Mouse (Mus musculus): ENCODE results near the gene Lmbrd2. TPM values are rescaled to one million over a fixed set of nuclear protein-coding genes. Genes with fewer than 3 reads are reported as not detected.

Gene Lmbrd2
- 1.9 and 2.2 TPM in 2 replicates for polyA plus RNA-seq (2016; fragmentation: Nextera tagmentation; extraction: Ambion mirVana)

DNA sequence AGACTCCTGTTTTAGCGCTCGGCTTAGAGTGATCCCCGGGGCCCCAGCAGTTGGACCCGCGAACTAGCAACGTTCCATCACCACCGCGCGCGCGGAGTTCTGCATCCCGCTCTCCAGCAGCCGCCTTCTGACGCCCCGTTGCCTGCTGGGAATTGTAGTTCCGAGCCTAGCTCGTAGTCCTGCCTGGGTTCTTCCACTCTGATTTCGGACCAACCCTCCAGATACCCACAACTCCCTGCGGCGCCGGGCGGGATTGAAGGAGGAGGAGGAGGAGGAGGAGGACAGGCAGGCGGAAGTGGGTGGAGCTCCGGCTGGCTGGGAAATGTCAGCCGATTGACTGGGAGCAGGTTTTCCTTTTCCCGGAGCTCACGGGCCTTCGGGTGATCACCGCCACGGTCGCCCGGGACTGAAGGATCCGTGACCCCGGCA is at the start of gene Lmbrd2:
Gene Lmbrd2 (plus strand): TSS at position 299 of the 429 bp plus-strand sequence.
- Histone ChIP-seq H3K27me3 (ENCODE audit: low read depth, poor library complexity, severe bottlenecking) (no peaks in the 10 kb centered on the region), H3K4me1 (peaks cover 31% of the 10 kb centered on the region), H3K4me3 (peak within 1 kb of the TSS; percentile 91), H3K9me3 (replicated peaks) (no peaks in the 10 kb centered on the region), H3K36me3 (peaks cover 41% of the 10 kb centered on the region), H3K27ac (replicated peaks) (peak within 1 kb of the TSS; percentile 89)
- WGBS: 0% methylated on average over 34 of the region's 34 CpGs
- DNase-seq (ENCODE audit: low spot score): peak; percentile 97

DNA sequence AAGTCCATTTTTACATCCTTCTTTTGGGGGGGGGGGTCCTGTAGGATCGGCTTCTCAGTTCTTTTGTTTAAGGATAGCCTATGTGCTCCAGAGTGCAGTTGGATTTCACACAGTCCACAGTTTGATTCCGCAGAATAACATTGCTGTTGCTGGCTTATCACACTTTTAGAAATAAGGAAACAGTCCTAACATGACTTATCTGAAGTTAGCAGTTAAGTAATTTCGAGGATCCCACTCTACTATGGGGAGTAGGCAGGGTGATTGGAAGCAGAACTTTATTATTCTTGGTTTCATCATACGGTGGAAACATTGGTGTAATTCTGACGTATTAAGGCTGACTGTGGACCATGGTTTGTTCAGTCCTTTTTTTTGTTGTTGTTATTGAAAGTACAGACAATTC is 49.7 kb upstream of the Lmbrd2 start:
- Histone ChIP-seq H3K36me3 (peaks cover 74% of the 10 kb centered on the region), H3K27ac (replicated peaks) (no peak overlapping the region), H3K27me3 (ENCODE audit: low read depth, poor library complexity, severe bottlenecking) (no peaks in the 10 kb centered on the region), H3K9me3 (replicated peaks) (no peaks in the 10 kb centered on the region), H3K4me1 (peaks cover 38% of the 10 kb centered on the region), H3K4me3 (no peak overlapping the region)
- no peak for DNase-seq (ENCODE audit: low spot score)
- WGBS: 93% methylated on average over 5 of the region's 5 CpGs

DNA sequence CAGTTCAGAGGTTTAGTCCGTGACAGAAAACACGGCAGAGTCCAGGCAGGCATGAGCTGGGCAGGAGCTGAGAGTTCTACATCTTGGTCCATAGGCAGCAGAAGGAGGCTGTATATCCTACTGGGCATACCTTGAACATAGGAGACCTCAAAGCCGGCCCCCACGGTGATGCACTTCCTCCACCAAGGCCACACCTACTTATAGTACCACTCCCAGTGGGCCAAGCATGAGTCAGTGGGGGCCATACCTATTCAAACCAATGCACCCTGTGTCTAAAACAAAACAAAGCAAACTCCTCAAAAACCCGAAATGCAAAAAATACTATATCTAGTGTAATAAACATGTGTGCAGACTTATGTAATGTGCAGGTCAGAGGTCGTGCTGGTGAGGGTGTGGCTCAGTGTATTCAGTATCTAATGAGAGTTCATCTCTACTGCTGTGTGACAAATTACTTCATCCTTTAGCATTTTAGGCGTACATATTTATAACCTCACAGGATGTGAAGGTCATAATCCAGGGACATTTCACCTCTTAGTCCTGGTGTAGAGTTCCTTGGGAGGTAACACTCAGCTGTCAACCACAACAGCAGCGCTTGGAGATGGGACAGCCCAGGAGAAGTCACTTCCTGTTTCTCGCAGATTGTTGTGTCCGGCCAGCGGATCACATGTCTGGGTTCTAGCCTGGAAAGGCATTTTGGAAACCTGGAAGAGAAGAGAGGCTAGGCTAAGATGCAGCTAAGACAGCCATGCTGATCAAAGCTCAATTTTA is 46.6 kb upstream of the Lmbrd2 start:
- Histone ChIP-seq H3K27ac (replicated peaks) (peak overlapping the region; percentile 46; the same call in 1 of the 2 replicates), H3K9me3 (replicated peaks) (no peaks in the 10 kb centered on the region), H3K27me3 (ENCODE audit: low read depth, poor library complexity, severe bottlenecking) (no peaks in the 10 kb centered on the region), H3K36me3 (peaks cover 78% of the 10 kb centered on the region), H3K4me3 (no peak overlapping the region), H3K4me1 (peaks cover 20% of the 10 kb centered on the region)
- WGBS: 76% methylated on average over 11 of the region's 11 CpGs
- no peak for DNase-seq (ENCODE audit: low spot score)

DNA sequence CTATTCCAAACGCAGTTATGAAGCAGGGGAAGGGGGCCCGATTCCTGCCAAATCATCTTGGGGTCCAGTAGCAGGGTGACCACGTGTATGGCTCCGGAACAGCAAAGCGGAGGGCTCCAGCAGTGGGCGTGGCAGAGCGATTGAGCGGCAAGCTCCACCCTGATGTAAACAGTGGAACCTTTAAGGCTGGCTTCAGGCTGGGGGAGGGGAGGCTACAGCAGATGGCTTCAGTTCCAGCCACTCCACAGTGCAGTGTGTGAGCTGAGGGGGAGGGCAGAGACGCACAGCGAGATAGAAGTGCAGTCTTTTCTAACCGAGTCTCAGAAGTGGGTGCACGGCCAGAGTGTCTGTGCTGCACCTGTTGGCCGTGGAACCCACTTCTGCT is 46.0 kb upstream of the Lmbrd2 start:
- 25% methylated on average over 13 of the region's 13 CpGs for WGBS
- no peaks in the 10 kb centered on the region for H3K9me3 ChIP-seq (replicated peaks)
- H3K36me3 ChIP-seq: peaks cover 83% of the 10 kb centered on the region
- no peaks in the 10 kb centered on the region for H3K27me3 ChIP-seq (ENCODE audit: low read depth, poor library complexity, severe bottlenecking)
- peak overlapping the region; percentile 16; the same call in 1 of the 2 replicates for H3K4me3 ChIP-seq
- DNase-seq (ENCODE audit: low spot score): peak; percentile 57
- H3K27ac ChIP-seq (replicated peaks): peak overlapping the region; percentile 46
- peaks cover 15% of the 10 kb centered on the region for H3K4me1 ChIP-seq

DNA sequence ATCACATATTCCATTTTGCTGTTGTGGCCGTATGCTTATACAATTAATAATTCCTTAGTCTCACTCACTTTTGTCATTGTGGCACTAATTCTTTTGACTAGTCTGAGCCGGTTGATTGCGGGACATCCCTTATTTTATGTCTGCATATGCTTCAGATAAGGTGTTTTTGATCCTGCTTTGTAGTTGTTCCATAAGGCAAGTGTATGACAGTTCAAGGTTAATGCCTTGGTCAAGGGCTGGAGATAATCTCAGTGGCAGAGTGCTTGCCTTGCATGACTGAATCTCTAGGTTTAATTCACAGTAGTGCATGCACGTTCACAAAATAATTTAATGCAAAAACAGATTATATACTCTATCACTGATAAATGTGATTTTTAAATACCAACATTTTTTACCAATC is 43.5 kb upstream of the Lmbrd2 start:
- Histone ChIP-seq H3K27ac (replicated peaks) (no peak overlapping the region), H3K27me3 (ENCODE audit: low read depth, poor library complexity, severe bottlenecking) (no peaks in the 10 kb centered on the region), H3K36me3 (peaks cover 87% of the 10 kb centered on the region), H3K9me3 (replicated peaks) (no peaks in the 10 kb centered on the region), H3K4me1 (peaks cover 21% of the 10 kb centered on the region), H3K4me3 (no peak overlapping the region)
- DNase-seq (ENCODE audit: low spot score): no peak
- 94% methylated on average over 4 of the region's 4 CpGs for WGBS

DNA sequence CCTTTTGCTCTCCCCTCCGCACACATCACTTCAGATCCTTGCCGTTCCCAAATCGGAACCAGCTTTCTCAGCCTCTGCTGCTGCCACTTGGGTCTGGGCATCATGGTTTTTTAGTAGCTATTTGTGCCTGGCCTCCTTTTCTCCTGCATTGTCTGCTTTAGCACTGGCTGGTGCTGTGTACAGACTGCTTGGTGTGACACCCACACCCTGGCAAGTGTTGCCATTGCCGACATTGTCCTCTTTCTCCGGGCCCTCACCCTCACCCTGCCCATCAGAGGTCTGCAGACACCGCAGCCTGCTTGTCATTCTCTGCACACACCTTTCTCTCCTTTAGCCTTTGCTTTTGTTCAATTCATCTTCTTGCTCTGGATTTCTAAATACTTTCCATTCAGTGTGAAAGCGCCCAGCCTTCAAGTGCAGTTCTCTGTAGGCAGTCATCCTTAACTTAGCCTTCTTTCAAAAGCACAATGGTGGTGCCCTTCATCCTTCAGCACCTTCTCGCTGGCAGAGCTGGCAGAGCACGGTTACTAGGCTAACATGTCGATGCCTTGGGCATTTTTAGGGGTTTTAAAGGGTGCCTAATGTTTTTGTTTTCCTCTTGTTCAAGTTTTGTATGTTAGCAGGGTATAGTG is 39.8 kb upstream of the Lmbrd2 start:
- Histone ChIP-seq H3K27me3 (ENCODE audit: low read depth, poor library complexity, severe bottlenecking) (no peaks in the 10 kb centered on the region), H3K36me3 (peaks cover 93% of the 10 kb centered on the region), H3K4me3 (no peak overlapping the region), H3K4me1 (peaks cover 9% of the 10 kb centered on the region), H3K27ac (replicated peaks) (peak overlapping the region; percentile 61; the same call in 1 of the 2 replicates), H3K9me3 (replicated peaks) (no peaks in the 10 kb centered on the region)
- DNase-seq (ENCODE audit: low spot score): no peak
- WGBS: 83% methylated on average over 10 of the region's 10 CpGs

DNA sequence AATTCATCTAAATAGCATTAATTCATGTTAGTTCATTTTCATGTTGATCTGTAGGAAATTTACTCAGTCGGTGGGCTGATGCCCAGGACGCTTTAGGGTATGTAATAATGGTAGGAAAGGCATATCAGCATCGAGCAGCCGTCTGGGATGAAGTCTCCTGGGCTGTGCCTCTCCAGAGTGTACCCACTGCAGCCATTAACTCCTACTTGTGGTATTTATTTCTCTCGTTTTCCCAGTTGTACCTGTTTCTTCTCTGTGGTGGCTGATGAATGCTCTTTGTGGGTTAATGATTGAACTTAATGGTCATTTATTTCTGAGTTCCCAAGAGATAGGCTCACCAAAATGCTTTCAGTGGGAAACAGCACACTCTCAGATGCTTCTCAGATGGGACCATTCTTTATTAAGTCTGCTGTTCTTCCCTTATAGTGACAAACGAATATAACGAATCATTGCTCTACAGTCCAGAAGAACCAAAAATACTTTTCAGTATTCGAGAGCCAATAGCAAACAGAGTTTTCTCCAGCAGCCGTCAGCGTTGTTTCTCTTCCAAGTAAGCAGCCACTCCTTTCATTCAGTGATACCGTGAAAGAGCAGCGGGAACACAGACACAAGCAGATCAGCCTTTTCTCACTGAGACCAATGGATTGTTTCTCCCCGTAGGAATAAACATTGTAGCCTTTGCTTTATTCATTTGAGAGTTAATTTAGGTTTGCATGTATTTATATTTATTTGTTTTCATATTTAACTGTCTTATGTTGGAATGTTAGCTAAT is 33.9 kb upstream of the Lmbrd2 start:
- H3K4me1 ChIP-seq: no peaks in the 10 kb centered on the region
- no peaks in the 10 kb centered on the region for H3K9me3 ChIP-seq (replicated peaks)
- peaks cover 80% of the 10 kb centered on the region for H3K36me3 ChIP-seq
- H3K27me3 ChIP-seq (ENCODE audit: low read depth, poor library complexity, severe bottlenecking): no peaks in the 10 kb centered on the region
- H3K4me3 ChIP-seq: no peak overlapping the region
- H3K27ac ChIP-seq (replicated peaks): no peak overlapping the region
- DNase-seq (ENCODE audit: low spot score): no peak
- 93% methylated on average over 13 of the region's 13 CpGs for WGBS

DNA sequence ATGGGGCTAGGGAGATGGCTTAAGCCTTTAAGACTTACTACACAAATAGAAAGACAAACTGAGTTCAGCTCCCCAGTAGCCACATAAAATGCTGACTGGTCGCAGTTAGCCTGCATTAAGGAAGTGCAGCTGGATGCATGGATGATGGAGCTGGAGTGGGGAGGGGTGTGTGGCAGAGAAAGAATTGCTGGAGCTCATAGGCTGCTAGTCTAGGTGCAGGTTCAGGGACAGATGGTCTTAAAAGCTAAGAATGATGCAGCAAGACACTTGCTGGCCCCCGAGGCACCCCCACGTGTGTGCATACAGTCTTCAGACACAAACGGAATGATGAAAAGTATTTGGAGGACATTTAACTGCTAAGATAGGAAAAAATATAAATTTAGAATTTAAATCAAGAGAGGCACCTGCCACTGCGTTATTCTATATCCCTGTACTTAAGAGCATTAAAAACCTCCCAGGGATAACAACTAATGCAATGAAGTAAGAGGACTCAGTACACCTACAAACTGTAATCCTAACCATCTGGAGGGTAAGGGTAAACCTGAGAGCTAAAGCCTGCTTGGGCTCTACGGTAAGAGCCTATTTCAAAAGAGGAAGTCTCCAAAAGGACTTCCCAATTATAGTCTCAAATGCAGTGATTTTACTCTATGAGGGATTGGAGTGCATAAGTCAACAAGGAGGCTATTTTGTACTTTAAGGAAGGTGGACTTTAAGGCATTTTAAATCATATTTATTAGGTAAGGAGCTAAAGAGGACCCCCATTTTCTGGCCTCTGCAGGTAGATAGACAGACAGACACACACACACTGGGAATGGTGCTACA is 29.6 kb upstream of the Lmbrd2 start:
- Histone ChIP-seq H3K36me3 (peaks cover 80% of the 10 kb centered on the region), H3K27ac (replicated peaks) (no peak overlapping the region), H3K4me3 (no peak overlapping the region), H3K27me3 (ENCODE audit: low read depth, poor library complexity, severe bottlenecking) (no peaks in the 10 kb centered on the region), H3K9me3 (replicated peaks) (no peaks in the 10 kb centered on the region), H3K4me1 (no peaks in the 10 kb centered on the region)
- 91% methylated on average over 6 of the region's 6 CpGs for WGBS
- DNase-seq (ENCODE audit: low spot score): no peak

DNA sequence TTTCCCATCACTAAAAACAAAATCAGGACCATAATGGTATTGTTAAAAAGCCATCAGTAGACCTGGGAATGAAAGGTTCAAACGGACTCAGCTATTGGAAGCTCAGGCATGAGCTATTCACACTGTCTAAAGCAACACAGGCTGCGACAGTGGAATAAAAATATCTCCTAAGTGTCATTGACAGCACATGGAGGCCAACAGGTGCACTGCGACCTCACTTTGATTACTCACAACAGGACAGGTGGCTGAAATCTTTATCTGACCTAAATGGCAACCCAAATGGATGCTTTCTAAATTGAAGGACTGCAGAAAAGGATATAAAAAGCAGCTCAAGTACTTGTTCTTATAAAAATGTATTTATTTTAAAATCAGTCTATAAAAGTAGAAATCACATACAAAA is 28.7 kb upstream of the Lmbrd2 start:
- no peak overlapping the region for H3K27ac ChIP-seq (replicated peaks)
- H3K4me1 ChIP-seq: no peaks in the 10 kb centered on the region
- peak; percentile 9 for DNase-seq (ENCODE audit: low spot score)
- peaks cover 81% of the 10 kb centered on the region for H3K36me3 ChIP-seq
- no peaks in the 10 kb centered on the region for H3K27me3 ChIP-seq (ENCODE audit: low read depth, poor library complexity, severe bottlenecking)
- H3K9me3 ChIP-seq (replicated peaks): no peaks in the 10 kb centered on the region
- H3K4me3 ChIP-seq: no peak overlapping the region
- 90% methylated on average over 3 of the region's 3 CpGs for WGBS

DNA sequence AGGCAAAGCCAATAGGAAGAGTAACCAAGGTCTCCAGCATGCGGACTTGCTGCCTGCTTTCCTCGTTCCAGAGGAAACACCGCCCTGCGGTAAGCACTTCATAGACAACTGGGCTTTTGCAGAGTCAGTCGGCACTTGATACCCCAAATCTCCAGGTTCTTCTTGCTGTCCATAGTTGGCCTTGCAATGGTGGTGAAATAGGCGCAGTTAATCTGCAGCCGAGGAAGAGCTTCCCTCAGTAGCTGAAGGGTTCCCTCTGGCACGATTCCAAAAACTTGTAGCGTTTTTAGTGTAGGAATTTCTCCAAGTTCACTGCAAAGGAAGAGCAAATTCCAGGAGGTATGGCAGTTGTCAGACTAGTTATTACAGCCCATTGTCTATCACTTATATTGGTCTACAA is 26.8 kb upstream of the Lmbrd2 start:
- H3K4me3 ChIP-seq: no peak overlapping the region
- H3K4me1 ChIP-seq: no peaks in the 10 kb centered on the region
- H3K36me3 ChIP-seq: peaks cover 82% of the 10 kb centered on the region
- no peaks in the 10 kb centered on the region for H3K27me3 ChIP-seq (ENCODE audit: low read depth, poor library complexity, severe bottlenecking)
- WGBS: 92% methylated on average over 9 of the region's 9 CpGs
- H3K9me3 ChIP-seq (replicated peaks): no peaks in the 10 kb centered on the region
- no peak for DNase-seq (ENCODE audit: low spot score)
- no peak overlapping the region for H3K27ac ChIP-seq (replicated peaks)

DNA sequence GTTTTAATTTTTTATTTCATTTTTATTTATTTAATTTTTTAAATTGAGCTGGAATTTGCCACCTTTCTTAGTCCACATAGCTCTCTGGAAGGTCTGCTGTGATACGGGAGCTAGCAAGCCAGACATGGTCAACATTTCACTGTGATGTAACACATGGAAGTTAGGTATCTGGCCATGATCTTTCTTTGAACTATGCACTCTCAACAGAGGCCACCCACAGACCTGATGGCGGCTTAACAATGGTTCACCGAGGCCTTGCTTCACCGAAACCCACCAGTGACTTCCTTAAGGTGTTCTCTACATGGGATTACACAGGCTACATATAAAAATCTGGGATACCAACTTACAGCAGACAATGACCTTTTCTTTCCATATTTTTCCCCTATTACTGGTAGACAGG is 26.2 kb upstream of the Lmbrd2 start:
- no peaks in the 10 kb centered on the region for H3K9me3 ChIP-seq (replicated peaks)
- H3K4me1 ChIP-seq: no peaks in the 10 kb centered on the region
- H3K36me3 ChIP-seq: peaks cover 88% of the 10 kb centered on the region
- 76% methylated on average over 4 of the region's 4 CpGs for WGBS
- H3K27me3 ChIP-seq (ENCODE audit: low read depth, poor library complexity, severe bottlenecking): no peaks in the 10 kb centered on the region
- no peak overlapping the region for H3K4me3 ChIP-seq
- H3K27ac ChIP-seq (replicated peaks): no peak overlapping the region
- no peak for DNase-seq (ENCODE audit: low spot score)

DNA sequence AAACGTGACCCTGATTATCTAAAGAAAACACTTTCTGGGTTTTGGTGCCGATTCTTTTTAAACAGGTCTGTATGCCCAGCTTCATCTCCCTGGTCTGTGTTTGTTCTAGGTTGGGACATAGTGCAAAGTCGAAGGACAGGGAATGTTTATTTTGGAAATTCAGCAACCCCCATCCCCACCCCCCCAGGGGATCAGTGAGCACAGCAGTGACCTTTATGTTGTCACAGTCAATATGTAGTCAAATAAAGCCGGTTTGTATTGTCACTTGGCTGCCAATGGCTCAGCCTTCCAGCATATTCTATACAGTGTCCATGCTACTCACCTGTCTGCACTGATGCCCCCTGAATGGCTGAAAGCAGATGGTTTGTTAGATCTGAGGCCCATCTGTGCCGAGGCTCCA is 25.8 kb upstream of the Lmbrd2 start:
- Histone ChIP-seq H3K4me1 (no peaks in the 10 kb centered on the region), H3K36me3 (peaks cover 92% of the 10 kb centered on the region), H3K27ac (replicated peaks) (no peak overlapping the region), H3K27me3 (ENCODE audit: low read depth, poor library complexity, severe bottlenecking) (no peaks in the 10 kb centered on the region), H3K4me3 (no peak overlapping the region), H3K9me3 (replicated peaks) (no peaks in the 10 kb centered on the region)
- no peak for DNase-seq (ENCODE audit: low spot score)
- WGBS: 77% methylated on average over 5 of the region's 5 CpGs

Data from midbrain, embryonic 10.5 days (tissue).